Mouse (Mus musculus) kidney, embryonic 14.5 days (tissue): ENCODE results near the gene Lgi4. TPM values are rescaled to one million over a fixed set of nuclear protein-coding genes. Genes with fewer than 3 reads are reported as not detected.

Experiments
- ATAC-seq: fragments of 200-750 bp; cut with Nextera tagmentation; 2 replicates; pipeline ENCODE4 v1.8.0; 2017; ENCODE audit warnings: moderate number of reproducible peaks, mild to moderate bottlenecking, moderate TSS enrichment, moderate library complexity; ENCODE audit not compliant: low FRiP score, low TSS enrichment
- H3K27ac ChIP-seq: fragments of 300-500 bp; sonication (generic); 2 replicates; pipeline ENCODE4 v1.5.1; 2014; ENCODE audit warnings: low read depth, mild to moderate bottlenecking, low read length, moderate library complexity, mixed read lengths
- H3K27me3 ChIP-seq: fragments of 300-500 bp; sonication (generic); 2 replicates; pipeline ENCODE4 v1.6.1; 2014; ENCODE audit warnings: mild to moderate bottlenecking, low read length; ENCODE audit not compliant: control insufficient read depth, insufficient read depth
- H3K36me3 ChIP-seq: fragments of 300-500 bp; sonication (generic); 2 replicates; pipeline ENCODE4 v1.6.1; 2014; ENCODE audit warnings: low read length, mixed read lengths; ENCODE audit not compliant: control insufficient read depth, insufficient read depth
- H3K4me1 ChIP-seq: fragments of 300-500 bp; sonication (generic); 2 replicates; pipeline ENCODE4 v1.6.1; 2014; ENCODE audit warnings: low read length, mixed read lengths; ENCODE audit not compliant: control insufficient read depth, insufficient read depth
- H3K4me2 ChIP-seq: fragments of 300-500 bp; sonication (generic); replicated peaks from 2 replicates; pipeline ENCODE4 v1.6.1; 2014; ENCODE audit warnings: low read depth, mild to moderate bottlenecking, low read length
- H3K4me3 ChIP-seq: fragments of 300-500 bp; sonication (generic); 2 replicates; pipeline ENCODE4 v1.5.1; 2014; ENCODE audit warnings: mild to moderate bottlenecking, low read length
- H3K9ac ChIP-seq: fragments of 300-500 bp; sonication (generic); 2 replicates; pipeline ENCODE4 v1.6.1; 2014; ENCODE audit warnings: low read depth, mild to moderate bottlenecking, low read length, moderate library complexity
- H3K9me3 ChIP-seq: fragments of 300-500 bp; sonication (generic); 2 replicates; pipeline ENCODE4 v1.6.1; 2016; ENCODE audit warnings: low read length; ENCODE audit not compliant: control insufficient read depth
- WGBS: fragments of 180-500 bp; shearing (Covaris S2); extraction: QIAGEN DNeasy Blood & Tissue Kit; methylation state at CpG from one replicate; pipeline ENCODE4 v1.1.7; 2014; 5-methylcytosine and 5-hydroxymethylcytosine counted together
- polyA plus RNA-seq: library from polyadenylated mRNA; unstranded; fragments of >200 nt; fragmentation: Nextera tagmentation; extraction: Ambion mirVana; gene quantifications from 2 replicates; pipeline ENCODE4 v1.2.1, GENCODE M21; 2014

The Lgi4 gene
- polyA plus RNA-seq, 1 experiment from 2014 or later: 0.47 TPM

DNA sequence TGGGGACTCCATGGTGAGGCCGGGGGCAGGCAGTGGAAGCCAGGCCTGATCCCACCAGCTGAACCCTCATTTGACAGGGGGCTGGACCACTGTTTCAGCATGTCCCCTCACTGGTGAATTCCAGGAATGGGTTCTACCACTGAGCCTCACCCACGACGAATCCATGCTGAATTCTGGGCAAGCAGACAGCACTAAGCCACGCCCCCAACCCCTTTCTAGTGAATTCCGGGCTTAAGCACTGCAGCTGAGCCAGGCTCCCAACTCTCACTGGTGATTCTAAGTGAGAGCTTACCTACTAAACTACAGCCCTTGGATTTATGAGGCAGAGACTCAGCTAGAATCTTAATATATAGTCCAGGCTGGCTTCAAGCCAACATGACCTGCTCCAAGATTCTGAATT is 8.7 kb downstream of the Lgi4 start:
- Histone ChIP-seq H3K9me3 (no peaks in the 10 kb centered on the region), H3K4me2 (no peak overlapping the region), H3K4me3 (no peak overlapping the region), H3K36me3 (no peaks in the 10 kb centered on the region), H3K27ac (no peak overlapping the region), H3K9ac (no peak overlapping the region), H3K27me3 (no peaks in the 10 kb centered on the region), H3K4me1 (peaks cover 16% of the 10 kb centered on the region; the same call in 1 of the 2 replicates)
- peak; percentile 13; the same call in 1 of the 2 replicates for ATAC-seq
- WGBS: 46% methylated on average over 5 of the region's 5 CpGs

DNA sequence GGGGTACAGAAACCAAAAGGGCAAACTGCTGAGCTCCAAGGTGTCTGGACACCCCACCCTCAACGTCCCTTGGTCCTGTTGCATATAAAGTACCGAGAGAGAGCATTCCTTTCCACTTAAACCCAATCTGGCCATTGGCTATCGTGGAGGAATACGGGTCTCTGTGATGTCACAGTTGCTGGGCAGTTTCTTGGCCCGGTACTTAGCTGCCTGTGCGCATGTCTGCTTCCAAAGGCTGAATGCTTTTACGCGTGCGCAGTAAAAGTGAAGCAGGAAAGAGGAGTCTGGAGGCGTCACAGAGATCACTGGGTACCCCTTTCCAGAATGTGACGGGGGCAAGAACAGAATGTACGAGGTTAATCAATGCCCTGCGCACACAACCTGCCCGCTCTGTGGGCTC is 10.3 kb downstream of the Lgi4 start:
- 86% methylated on average over 14 of the region's 14 CpGs for WGBS
- Histone ChIP-seq H3K4me3 (no peak overlapping the region), H3K9me3 (no peaks in the 10 kb centered on the region), H3K4me2 (no peak overlapping the region), H3K27ac (no peak overlapping the region), H3K4me1 (peaks cover 18% of the 10 kb centered on the region; the same call in 1 of the 2 replicates), H3K36me3 (no peaks in the 10 kb centered on the region), H3K27me3 (no peaks in the 10 kb centered on the region), H3K9ac (no peak overlapping the region)
- no peak for ATAC-seq

DNA sequence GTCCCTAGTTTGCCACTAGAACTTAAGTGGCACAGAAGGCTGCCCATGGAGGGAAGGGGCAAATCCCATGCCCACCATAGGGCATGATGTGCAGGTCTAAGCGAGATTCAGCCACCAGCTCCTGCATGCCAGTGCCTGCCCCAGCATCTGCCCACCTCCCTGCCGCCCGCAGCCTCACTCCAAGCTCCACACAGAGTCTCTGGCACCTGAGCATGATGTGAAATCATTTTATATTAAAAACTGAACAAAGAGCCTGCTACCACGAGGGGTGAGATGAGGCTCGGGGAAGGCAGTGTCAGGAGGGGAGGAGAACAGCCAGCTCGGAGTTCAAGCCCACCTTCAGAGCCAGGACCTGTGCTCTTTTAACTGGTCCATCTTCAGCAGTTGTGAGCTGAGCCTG is 11.2 kb downstream of the Lgi4 start:
- WGBS: 83% methylated on average over 6 of the region's 6 CpGs
- H3K9ac ChIP-seq: no peak overlapping the region

DNA sequence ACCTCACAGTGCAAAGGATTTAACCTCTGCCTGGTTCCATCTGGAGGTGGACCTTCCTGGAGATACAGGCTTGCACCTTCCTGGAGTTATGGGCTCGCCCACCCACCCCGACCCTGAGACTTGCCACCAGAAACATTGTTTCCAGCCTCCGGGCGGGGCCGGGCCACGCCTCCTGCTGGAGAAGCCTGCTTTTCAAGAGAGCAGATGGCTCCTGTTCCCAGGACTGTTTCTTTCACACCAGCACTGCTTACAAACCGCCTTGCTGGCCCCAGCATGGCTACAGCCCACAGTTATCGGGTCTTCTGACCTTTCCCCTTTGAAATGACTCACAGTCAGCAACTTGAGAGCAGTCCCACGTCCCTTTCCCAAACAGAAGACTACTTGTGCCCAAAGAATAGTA is 13.2 kb downstream of the Lgi4 start:
- no peak overlapping the region for H3K27ac ChIP-seq
- H3K4me2 ChIP-seq: no peak overlapping the region

More for the DNA sequence above, 11.2 kb downstream of the Lgi4 start:
- Histone ChIP-seq H3K36me3 (no peaks in the 10 kb centered on the region), H3K4me1 (peaks cover 18% of the 10 kb centered on the region; the same call in 1 of the 2 replicates), H3K27me3 (no peaks in the 10 kb centered on the region), H3K27ac (no peak overlapping the region), H3K9me3 (no peaks in the 10 kb centered on the region), H3K4me3 (no peak overlapping the region), H3K4me2 (no peak overlapping the region)
- ATAC-seq: no peak

DNA sequence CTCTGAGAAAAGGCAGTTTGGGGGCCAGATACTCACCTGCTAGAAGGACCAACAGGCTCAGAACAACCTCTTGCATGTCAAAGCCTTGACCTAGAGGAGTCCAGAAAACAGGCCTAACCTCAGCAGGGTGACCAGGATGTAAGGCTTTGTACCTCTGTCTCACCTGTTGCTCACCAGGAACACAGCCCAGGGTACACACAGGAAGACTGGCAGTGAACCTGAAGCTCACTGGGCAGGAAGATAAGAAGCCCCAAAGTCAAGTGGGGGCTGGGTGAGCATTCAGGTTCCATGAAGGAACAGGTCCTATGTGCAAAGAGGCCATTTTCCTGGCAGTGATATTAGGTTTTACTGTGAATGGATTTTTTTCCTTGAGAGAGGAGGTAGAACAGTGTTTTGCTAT is 14.4 kb downstream of the Lgi4 start:
- H3K36me3 ChIP-seq: no peaks in the 10 kb centered on the region
- no peaks in the 10 kb centered on the region for H3K9me3 ChIP-seq
- no peaks in the 10 kb centered on the region for H3K27me3 ChIP-seq
- H3K4me3 ChIP-seq: no peak overlapping the region
- no peak for ATAC-seq
- H3K4me2 ChIP-seq: no peak overlapping the region
- no peak overlapping the region for H3K9ac ChIP-seq
- H3K27ac ChIP-seq: no peak overlapping the region
- H3K4me1 ChIP-seq: peaks cover 11% of the 10 kb centered on the region; the same call in 1 of the 2 replicates

More for the DNA sequence above, 13.2 kb downstream of the Lgi4 start:
- Histone ChIP-seq H3K27me3 (no peaks in the 10 kb centered on the region), H3K9me3 (no peaks in the 10 kb centered on the region), H3K36me3 (no peaks in the 10 kb centered on the region), H3K4me1 (peaks cover 17% of the 10 kb centered on the region; the same call in 1 of the 2 replicates), H3K4me3 (no peak overlapping the region), H3K9ac (no peak overlapping the region)
- ATAC-seq: 0 out of 2 replicates have a peak, but pooled peaks have one; percentile 5
- 18% methylated on average over 9 of the region's 9 CpGs for WGBS

DNA sequence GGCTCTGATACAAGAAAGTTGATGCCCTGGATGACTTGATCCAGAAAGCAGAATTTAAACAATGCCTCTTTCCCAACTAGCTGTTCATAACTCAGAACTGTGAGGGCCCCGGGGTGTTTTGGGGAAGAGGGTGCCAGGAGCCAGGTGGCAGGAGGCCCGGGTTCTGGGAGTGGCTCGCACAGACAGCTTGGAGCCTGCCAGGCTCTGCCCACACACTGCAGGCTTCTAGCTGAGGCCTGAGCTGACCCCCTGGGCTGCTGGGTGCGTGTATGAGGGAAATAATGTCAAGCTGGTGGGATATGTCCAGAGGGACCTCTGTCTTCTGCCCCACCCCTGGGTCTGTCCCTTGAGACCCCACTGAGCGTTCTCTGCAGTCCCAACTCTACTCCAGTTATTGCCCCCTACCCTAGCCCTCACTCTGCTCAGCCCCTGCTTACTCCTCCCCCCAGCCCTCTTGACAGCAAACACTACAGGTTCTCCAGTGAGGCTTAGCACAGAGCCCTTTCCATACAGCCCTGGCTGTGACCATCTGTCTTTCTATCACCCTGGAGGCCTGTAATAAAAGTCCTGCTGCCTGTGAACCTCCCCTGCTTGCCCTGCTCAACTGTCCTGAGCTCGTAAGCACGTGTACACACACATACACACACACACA is 15.0 kb downstream of the Lgi4 start:
- 38% methylated on average over 7 of the region's 7 CpGs for WGBS
- Histone ChIP-seq H3K4me3 (no peak overlapping the region), H3K9me3 (no peaks in the 10 kb centered on the region), H3K4me1 (peaks cover 11% of the 10 kb centered on the region; the same call in 1 of the 2 replicates), H3K27me3 (no peaks in the 10 kb centered on the region), H3K27ac (no peak overlapping the region), H3K9ac (no peak overlapping the region), H3K4me2 (no peak overlapping the region), H3K36me3 (no peaks in the 10 kb centered on the region)
- no peak for ATAC-seq

DNA sequence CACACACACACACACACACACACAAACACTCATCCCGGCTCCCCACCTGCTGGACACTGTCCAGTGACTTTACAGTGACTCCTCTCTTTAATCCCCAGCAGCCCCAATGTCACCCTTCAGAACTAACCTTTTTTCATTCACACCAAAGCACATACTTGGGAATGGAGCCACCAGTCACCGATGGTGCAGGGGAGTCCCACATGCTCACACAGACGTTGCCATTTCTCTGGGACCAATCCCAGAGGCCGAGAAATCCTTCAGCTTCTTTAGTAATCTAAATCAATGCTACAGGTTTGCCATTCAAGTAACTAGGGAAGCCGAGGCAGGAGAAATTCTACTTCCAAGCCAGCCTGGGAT is 15.5 kb downstream of the Lgi4 start:
- H3K9me3 ChIP-seq: no peaks in the 10 kb centered on the region
- H3K4me1 ChIP-seq: peaks cover 11% of the 10 kb centered on the region; the same call in 1 of the 2 replicates
- 62% methylated on average over 5 of the region's 5 CpGs for WGBS
- no peak overlapping the region for H3K9ac ChIP-seq
- no peaks in the 10 kb centered on the region for H3K36me3 ChIP-seq
- H3K27me3 ChIP-seq: no peaks in the 10 kb centered on the region
- no peak overlapping the region for H3K27ac ChIP-seq
- no peak overlapping the region for H3K4me3 ChIP-seq
- ATAC-seq: no peak
- no peak overlapping the region for H3K4me2 ChIP-seq

DNA sequence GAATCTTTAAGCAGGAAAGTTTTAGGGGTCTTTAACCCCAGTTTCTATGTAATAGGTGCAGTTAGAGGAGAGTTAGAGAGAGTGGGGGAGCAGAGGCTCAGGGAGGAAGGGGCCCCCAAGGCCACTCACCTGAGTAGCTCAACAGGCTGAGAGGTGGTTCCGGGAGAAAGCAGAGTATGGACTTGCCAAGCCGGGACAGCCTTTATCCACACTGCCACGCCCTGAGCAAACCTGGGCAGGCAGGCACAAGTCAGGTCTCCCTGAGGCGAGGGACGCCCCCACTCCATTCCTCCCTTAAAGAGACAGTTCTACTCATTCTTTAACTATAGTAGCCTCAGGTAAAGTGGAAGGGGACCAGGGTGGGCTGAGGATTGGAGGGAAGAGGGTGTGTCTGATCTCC is 17.4 kb downstream of the Lgi4 start, which contains the start of gene Fxyd3:
Gene Fxyd3, minus strand, starts transcription at position 213 of the 400 bp plus-strand sequence.
- Histone ChIP-seq H3K4me1 (peaks cover 11% of the 10 kb centered on the region; the same call in 1 of the 2 replicates), H3K27me3 (no peaks in the 10 kb centered on the region), H3K4me2 (no peak within 1 kb of the TSS), H3K4me3 (no peak within 1 kb of the TSS), H3K27ac (no peak within 1 kb of the TSS), H3K9me3 (no peaks in the 10 kb centered on the region), H3K36me3 (no peaks in the 10 kb centered on the region), H3K9ac (no peak within 1 kb of the TSS)
- 34% methylated on average over 5 of the region's 5 CpGs for WGBS
- ATAC-seq: no peak

DNA sequence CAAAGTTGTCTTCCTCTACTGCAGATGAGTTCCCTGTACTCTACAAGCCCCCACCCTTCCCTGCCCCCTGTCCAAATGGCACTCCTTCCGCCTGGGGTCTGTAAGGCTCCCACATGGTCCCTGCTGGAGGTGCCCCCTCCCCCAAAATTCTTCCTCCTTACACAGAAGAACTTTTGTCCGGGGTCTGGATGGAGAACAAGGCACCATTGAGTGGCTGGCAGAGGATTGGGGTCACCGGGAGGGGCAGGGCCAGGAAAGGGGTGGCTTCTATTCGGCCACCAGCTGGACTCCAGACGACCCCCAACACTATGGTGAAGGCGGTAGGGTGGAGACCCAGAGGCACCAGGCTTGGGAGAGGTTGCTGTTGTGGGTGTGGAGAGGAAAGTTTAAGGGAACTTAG is 18.3 kb downstream of the Lgi4 start:
- H3K9ac ChIP-seq: no peak overlapping the region
- H3K4me2 ChIP-seq: no peak overlapping the region
- H3K9me3 ChIP-seq: no peaks in the 10 kb centered on the region
- no peaks in the 10 kb centered on the region for H3K36me3 ChIP-seq
- H3K4me1 ChIP-seq: peaks cover 6% of the 10 kb centered on the region; the same call in 1 of the 2 replicates
- 69% methylated on average over 6 of the region's 6 CpGs for WGBS
- 0 out of 2 replicates have a peak, but pooled peaks have one; percentile 28 for ATAC-seq
- no peak overlapping the region for H3K4me3 ChIP-seq
- H3K27me3 ChIP-seq: no peaks in the 10 kb centered on the region
- H3K27ac ChIP-seq: no peak overlapping the region
